Mouse (Mus musculus) CD4-positive helper T cell, adult 2 months (primary cell): ENCODE results near the gene Pfkm.

Experiments
- DNase-seq: peaks from one replicate; pipeline ENCODE4 v3.0.0-alpha.2; 2012; ENCODE audit warnings: low read depth, missing footprints, low spot score

The Pfkm gene

DNA sequence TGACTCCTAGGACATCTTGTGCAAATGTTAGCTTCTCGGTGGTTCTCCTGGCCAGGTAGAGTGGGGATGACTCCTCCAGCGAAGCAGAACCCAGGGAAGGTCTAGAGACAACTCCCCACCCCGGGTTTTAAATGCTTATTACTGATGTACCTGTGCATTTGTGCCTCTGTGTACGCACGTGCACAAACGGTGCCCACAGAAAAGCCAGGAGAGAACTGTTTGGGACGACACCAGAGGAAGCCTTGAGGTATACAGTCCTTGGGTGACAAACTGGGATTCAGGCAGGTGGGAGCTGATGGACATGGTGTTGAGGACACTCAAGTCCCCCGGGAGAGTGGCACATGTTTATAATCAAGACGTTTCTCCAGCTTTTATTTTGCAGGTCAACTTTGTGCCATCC is 78.5 kb downstream of the Pfkm start:
- DNase-seq = no peak

DNA sequence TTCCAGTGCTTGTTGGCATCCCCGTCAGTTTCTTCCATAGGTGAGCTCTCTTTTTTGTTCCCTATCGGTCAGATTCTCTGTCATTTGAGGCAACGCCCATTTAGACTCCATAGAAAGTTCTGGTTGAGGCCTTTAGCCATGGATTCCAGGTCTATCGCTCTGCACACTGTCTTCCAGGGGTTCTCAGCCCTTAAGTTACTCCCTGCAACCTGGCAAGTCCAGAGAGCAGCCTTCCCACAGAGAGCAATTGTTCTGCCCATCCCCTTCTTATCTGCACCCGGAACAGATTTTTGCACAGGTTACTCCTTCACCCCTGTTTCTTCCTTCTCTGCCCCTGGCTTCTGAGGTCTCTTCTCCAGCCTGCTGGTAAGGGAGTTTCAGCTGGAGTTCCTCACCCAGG is 79.7 kb downstream of the Pfkm start:
- no peak for DNase-seq

DNA sequence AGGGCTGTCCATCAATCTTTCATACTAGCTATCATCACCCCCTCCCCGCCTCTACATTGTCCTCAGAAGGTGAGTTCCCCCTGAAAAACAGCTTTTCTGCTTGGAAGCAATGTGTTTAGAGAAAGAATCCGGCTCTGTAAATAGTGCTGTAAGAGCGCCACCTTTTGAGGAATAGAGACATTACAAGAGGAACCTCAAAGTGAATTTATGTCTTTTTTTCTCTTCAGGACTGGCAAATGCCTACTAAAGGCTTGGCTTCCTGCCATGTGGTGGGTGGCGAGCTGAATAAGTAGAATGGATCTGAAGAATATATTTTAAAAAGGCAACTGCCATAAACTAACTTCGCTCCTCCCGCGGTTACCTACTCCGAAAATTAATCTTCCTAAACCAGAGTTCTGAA is 81.4 kb downstream of the Pfkm start:
- DNase-seq = peak; percentile 57

DNA sequence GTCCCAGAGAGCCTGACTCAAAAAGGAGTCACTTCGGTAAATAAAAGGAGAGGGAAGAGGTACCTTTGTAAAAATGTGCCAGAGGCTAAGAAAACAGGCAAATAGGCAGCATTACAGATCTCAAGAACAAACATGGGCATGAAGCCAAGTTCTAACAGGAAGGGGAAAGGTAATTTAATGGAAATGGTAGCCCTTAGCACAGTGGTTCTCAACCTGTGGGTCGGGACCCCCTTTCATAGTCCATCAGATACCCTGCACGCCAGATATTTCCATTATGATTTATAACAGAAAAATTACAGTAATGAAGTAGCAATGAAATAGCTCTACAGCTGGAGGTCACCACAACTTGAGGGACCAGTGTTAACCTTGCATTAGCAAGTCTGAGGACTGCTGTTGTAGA is 84.9 kb downstream of the Pfkm start:
- no peak for DNase-seq

DNA sequence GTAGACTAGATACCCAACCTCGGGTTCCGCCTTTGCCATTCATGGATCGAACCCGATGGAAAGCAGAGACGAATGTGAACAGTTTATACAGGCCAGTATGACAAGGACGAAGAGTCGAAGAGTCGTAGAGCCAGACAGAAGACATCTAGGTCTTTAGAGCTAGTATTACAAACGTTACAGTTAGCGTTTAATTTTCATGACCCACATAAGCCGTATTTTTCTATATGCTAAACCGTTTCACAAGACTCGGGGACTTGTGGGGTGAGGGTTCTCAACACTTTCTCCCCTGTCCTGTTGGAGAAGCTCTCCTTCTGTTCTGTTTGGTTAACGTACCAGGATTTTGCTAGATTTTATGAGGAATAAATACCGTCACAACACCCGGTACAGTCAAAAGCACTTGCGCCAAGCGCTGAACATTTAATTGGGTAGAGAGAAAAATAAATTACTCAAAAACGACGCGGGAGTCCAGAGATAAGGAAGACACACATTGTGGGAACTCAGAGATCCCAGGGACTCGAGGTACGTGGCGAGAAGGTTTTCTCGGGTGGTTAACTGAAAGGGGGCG is 88.3 kb downstream of the Pfkm start:
- no peak for DNase-seq

DNA sequence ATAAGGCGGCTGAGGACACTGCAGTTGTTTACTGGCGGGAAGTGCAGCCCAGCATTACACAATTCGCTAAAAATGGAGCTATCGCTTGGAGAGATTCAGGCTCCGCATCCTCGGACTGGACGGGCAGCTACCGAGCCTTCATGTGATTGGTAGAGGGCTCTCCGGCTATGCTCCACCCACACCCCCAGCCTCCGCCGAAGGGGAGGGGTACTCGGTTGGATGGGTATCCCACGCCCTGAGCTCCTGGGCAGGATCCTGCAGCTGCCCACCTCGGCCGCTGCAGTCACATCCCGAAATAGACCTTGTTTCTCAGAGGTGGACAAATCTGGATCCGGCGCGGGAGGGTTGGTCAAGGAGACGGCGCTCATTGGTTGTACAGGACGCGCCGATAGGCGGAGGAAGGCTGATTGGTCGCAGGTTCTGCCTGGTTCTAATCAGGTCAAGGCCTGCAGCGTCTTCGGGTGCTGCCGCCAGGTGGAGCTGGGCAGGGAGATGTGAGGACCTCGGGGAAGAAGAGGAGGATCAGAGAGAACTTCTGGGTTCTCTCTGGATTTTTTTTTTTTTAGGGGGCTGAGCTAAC is 88.8 kb downstream of the Pfkm start:
- peak; percentile 84 for DNase-seq
